Mouse (Mus musculus): ENCODE data around the gene Plekhh1. TPM values are rescaled to one million over a fixed set of nuclear protein-coding genes. Genes with fewer than 3 reads are reported as not detected.
A peak's percentile ranks its signal among the peaks of the same experiment; 100 is the strongest.

Gene Plekhh1
- 14.9 and 15.1 TPM in 2 replicates for polyA plus RNA-seq (2012; rRNA removed)

DNA sequence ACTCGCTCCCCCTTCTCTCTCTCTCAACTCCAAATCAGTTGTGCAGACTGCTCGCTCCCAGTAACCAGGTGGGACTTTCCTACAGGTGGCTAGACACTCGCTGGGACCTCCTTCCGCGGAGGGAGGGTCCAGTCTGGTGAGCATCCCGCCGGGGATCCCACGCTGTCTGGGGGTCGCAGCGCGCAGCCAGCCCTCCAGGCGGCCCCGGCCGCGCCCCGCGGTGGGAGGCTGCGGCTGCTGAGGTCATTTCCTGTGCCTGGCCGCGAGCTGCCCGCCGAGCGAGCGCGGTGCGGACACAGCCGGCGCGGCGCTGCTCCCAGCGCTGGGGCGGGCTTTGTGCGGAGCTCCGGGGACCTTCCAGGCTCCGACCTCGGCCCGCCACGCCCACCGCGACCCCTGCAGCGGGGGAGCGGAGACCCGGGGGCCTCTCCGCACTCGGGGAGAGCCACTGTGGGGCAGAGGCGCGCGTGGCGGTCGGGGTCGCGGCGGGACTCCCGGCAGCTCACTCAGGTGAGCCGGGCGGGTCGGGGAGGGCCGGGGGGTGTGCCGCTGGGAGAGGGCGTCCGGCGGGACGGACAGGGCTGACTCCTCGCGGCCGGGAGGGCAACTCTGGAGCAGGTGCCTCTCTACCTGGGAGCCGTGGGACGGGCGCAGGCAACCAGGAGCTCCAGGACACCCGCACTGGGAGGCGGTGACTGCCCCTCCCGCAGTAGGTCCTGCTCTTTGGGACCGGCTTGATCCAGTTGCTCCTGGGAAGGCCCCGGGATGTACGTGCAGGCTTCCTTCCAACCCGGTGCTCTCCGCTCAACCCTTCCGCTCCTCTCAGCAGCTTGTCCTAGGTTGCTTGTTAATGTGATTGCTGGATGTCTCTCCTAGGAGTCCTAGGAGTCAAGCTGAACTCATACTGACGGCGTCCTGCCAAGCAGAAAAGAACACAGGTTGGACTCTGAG, at the start of gene Plekhh1:
TSS of gene Plekhh1 (plus strand) at position 253 of the 951 bp plus-strand sequence.
- no peak for DNase-seq (ENCODE audit: low read depth)

- DNase-seq (ENCODE audit: low read depth), result no peak
Measured at GRCm38 (mm10) chr12:78980683-78981091, 48.3 kb upstream of the Plekhh1 start.

DNA sequence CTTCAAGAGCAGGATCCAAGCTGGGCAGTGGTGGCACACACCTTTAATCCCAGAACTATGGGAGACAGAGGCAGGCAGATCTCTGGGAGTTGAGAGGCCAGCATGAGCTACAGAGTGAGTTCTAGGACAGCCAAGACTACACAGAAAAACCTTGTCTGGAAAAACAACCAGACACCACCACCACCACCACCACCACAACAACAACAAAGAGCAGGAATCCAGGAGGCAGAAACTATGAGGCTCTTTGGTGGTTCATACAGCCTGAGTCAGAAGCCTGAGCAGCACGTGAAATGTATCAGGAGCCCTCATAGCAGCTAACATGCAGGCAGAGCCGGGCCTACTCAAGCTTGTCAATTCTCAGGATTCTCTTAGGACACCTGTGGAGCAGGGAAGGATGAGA, 47.8 kb upstream of the Plekhh1 start:
- DNase-seq (ENCODE audit: low read depth), result no peak

DNA sequence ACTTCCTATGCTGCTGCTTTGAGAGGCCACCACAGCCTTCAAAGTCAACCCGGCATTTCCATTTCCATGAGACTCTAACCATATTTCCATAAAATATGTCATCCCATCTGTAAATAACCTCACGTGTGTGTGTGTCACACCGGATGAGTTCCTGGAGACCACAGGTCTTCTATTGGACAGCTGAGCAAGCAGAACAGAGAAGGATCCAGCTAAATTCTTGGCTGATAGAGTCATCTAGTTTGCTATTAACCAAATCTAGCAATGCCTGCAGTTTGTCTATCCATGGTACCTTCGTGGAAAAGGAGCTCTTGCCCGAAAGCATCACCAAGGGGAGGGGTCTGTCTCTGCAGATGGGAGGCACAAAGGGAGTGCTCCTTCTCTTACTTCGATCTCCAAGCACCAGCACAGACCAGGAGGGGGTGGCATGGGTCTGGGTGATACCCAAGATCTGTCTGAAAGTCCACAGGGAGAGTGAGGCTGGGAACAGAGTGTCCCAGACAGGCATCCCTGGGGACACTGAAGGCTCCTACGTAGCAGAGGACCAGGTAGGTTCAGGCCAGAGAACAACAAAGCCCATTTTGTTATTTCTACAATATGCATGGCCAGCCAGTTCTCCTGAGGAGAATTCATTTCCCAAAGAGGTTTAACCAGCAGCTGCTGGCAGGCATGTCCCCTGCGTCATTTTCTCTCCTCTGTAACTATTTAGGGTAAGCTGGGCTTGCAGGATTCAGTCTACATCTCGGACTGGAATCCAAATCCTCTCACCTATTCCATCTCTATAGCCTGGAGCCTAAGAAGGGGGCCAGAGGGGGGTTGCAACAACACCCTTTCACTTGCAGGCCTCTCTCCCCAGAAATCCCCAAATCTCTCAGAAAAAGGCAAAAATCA, 46.8 kb upstream of the Plekhh1 start:
- peak; percentile 70 for DNase-seq (ENCODE audit: low read depth)

GRCm38 (mm10) chr12:78983296-78984034, 45.5 kb upstream of the Plekhh1 start:
- no peak for DNase-seq (ENCODE audit: low read depth)

- DNase-seq (ENCODE audit: low read depth), result peak; percentile 98
Measured at GRCm38 (mm10) chr12:78984035-78984432, 44.9 kb upstream of the Plekhh1 start.

GRCm38 (mm10) chr12:78987581-78988081, 41.3 kb upstream of the Plekhh1 start:
- no peak for DNase-seq (ENCODE audit: low read depth)

- DNase-seq (ENCODE audit: low read depth), result no peak
Measured at GRCm38 (mm10) chr12:78996271-78996670, 32.7 kb upstream of the Plekhh1 start.

DNA sequence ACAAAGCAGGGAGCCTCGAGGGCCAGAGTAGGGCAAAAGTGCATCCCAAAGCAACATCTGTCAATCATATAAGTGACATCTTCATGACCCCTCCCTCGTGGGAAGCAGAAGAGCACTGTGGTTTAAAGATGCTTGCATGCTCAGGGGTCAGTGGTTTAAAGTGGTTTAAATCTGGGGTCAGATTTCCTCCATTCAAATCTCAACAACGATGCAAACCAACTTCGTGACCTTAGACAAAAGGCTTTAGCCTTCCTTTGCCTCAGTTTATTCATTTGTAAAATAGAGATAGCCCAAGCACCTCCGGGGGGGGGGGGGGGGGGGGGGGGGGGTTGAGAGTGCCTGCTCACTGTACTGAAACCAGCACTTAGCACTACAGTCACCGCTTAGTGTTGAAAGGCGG, 32.3 kb upstream of the Plekhh1 start:
- no peak for DNase-seq (ENCODE audit: low read depth)

- DNase-seq (ENCODE audit: low read depth), result no peak
Measured at GRCm38 (mm10) chr12:79002406-79002805, 26.6 kb upstream of the Plekhh1 start.

GRCm38 (mm10) chr12:79002978-79003377, 26.0 kb upstream of the Plekhh1 start:
- DNase-seq (ENCODE audit: low read depth), result no peak

DNA sequence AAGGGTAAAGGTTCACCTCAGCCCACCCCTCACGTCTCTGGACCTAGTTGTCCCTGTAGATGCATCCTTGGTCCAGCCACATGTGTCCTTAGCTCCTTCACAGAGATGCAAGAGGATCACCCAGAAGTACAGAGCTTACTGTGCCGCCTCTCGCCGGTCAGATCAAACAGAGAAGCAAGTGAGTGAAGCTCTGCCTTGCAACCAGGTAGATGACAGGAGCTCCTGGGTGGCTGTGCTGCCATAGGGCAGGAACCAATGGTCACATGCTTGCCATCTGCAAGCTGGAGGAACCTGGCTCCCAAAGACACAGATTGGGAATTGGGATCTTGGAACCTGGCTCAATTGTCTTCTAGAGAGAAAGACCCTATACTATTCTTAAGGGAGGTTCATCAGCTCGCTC, 23.5 kb upstream of the Plekhh1 start:
- no peak for DNase-seq (ENCODE audit: low read depth)

GRCm38 (mm10) chr12:79006076-79006475, 22.9 kb upstream of the Plekhh1 start:
- no peak for DNase-seq (ENCODE audit: low read depth)

- no peak for DNase-seq (ENCODE audit: low read depth)
Measured at GRCm38 (mm10) chr12:79006478-79007125, 22.4 kb upstream of the Plekhh1 start.

DNA sequence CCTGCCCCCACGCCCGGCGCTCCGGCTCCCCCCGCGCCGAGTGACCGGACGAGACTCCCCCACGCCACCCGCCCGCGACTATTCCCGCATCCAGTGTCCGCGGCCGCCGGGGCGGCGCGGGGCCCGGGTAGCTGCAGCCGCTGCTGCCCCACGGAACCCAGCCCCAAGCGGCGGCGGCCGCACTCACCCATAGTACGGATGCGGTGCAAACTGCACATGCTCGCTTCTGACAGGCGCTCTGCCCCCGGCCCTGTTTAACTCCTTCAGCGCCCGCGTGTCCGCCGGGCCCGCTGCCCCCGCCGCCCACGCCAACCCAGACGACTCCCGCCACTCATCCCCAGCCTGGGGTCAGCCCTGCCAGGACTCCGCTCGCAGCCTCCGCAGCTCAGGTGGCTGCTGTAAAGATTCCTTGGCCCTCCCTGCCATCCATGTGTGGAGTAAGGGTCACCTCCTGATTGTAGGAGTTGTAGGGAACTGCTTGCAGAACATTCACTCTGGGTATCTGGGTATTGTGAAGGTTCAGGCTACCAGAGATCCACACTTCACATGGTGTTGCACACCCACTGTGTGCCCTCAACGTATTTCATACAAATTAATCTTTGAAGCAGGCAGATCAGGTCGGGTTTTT, 21.7 kb upstream of the Plekhh1 start, which contains the start of gene Tmem229b:
TSS of gene Tmem229b (minus strand) at position 502 of the 628 bp plus-strand sequence.
- no peak for DNase-seq (ENCODE audit: low read depth)

- no peak for DNase-seq (ENCODE audit: low read depth)
Measured at GRCm38 (mm10) chr12:79010569-79010968, 18.4 kb upstream of the Plekhh1 start.

DNA sequence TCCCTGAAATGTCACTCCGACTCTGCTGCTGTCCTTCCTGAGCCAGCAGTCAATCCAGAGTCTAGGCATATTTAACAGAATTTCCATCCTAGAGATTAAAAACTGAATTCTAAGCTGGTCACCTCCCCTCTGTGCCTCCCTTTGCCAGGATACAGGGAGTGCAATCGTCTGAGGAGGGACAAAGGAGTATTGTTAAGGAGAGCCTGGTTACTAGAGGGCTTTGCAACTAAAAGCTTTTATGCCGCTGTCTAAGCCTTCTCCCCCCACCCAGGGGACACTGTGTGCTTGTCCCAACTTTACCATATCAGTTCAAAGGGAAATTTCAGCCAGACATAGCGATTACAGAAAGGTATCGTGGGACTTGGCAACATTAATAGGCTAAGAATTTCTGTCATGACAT, 12.9 kb upstream of the Plekhh1 start:
- DNase-seq (ENCODE audit: low read depth), result no peak

- DNase-seq (ENCODE audit: low read depth), result no peak
Measured at GRCm38 (mm10) chr12:79017994-79018399, 11.0 kb upstream of the Plekhh1 start.

GRCm38 (mm10) chr12:79021902-79022301, 7.1 kb upstream of the Plekhh1 start:
- no peak for DNase-seq (ENCODE audit: low read depth)

- no peak for DNase-seq (ENCODE audit: low read depth)
Measured at GRCm38 (mm10) chr12:79022882-79023281, 6.1 kb upstream of the Plekhh1 start.
